Mouse (Mus musculus) heart, postnatal 0 days (tissue): ENCODE results near the gene Cyp21a1.

Experiments
- CTCF ChIP-seq: IDR thresholded peaks from 2 replicates; pipeline ENCODE4 v1.5.1; 2016; ENCODE audit warnings: antibody characterized with exemption, control low read depth, low read depth
- EP300 ChIP-seq: IDR thresholded peaks from 2 replicates; pipeline ENCODE4 v1.6.1; 2016; ENCODE audit warnings: antibody characterized with exemption, low read depth

GRCm38 (mm10) chr17:34804871-34805562 is 656 bp upstream of the Cyp21a1 start:
- TF ChIP-seq EP300 (no peak), CTCF (no peak)
